Mouse (Mus musculus): ENCODE results near the gene Med26.
A peak's percentile ranks its signal among the peaks of the same experiment; 100 is the strongest.

Gene Med26

DNA sequence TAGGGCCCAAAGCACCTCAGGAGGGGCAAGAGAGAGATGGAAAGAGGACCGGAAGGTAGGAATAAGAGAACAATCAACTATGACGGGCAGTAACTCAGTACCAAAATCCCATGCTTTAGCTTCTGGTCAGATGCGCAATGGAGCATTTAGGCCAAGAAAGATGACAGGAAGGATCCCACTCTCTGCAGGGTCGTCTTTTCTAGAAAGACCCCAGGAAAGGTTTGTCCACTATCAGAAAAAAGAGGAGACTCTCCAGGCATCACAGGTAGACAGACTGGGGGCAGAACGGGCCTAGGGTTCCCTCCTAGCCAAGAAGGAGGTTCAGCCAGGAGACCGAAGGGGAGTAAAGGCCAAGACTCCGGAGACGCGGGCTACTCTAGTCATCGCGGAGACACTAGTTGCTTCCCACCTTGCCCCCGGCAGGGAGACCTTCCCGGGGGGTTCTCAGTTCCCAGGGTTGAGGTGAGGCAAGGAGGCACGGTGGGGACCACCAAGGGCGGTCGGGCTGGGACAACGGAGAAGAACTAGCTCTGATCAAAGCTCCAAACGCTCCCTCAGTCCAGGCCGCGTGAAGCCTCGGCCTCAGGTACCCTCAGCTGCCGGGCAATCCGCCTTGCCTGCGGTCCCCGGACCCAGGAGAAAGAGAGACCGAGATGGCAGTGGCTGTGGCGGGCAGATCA is 808 bp downstream of the Med26 start:
- no peak for DNase-seq

DNA sequence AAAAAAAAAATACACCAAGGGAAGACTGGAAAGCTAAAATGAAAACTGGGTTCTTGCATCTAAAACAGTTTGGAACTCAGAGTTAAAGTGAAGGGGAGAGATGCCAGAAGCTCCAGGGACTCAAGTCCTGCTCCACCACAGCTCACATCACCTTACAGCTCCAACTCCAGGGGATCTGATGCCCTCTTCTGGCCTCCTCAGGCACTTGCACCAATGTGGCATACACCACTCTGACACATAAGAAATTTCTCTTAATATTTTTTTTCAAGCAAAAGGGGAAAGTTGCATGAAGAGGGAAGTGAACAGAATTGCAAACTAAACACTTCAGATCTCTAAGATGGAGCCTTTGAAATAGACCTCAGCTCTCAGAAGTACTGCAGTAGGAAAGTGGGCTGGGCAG is 8.8 kb downstream of the Med26 start:
- peak; percentile 27 for DNase-seq

DNA sequence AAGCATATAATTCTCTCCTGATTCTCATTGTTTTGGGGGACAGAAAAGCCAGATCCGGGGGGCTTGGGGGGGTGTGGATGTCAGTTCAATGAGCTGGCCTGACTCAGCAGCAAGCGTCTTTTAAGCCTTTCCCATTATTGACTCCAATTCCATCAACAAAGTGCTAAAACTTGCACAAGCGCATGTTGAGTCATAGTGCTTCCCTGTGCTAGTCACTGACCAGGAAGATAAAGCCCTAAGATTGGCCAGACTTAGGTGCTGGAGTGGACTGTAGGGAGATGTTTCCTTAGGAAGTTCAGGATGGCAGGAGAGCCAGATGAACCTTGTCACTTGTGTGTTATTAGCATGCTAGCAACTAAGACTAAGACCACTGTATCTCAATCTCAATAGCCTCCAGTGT is 13.2 kb downstream of the Med26 start:
- no peak for DNase-seq

DNA sequence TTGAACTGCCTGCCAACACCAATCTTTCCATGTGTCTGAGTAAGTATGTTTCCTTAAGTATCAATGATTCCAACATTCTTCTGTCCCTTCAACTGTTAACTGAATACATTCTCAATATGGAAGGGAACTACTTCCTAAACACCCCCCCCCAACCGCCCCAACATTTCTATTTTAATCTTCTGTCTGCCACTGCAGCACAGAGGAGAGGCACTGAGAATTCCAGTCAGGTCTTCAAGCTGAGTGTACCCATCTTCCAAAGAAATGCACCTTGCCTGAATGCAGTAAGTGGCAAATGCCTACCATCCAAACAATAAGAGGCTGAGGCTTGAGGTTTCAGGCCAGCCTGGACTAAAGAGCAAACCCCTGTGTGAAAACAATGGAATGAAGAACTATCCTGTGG is 16.0 kb downstream of the Med26 start:
- DNase-seq, result no peak

DNA sequence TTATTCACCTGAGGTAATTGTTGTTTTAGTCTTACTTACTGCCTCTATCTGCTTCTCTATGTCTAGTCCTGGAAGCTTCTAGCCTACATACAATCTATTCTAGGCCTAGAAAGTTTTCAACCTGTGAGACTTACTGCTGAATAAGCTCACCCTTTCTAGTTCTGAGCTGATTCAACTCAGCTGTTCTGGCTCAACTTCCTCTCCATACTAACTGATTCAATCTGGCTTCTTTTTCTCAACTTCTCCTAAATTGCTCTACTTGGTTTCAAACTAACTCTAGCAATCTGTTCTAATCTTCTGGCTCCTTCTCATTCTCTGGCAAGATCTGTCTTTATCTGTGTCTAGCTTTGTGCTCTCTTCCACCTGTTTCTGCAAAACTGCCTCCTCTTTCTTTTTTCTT is 26.2 kb downstream of the Med26 start:
- no peak for DNase-seq

DNA sequence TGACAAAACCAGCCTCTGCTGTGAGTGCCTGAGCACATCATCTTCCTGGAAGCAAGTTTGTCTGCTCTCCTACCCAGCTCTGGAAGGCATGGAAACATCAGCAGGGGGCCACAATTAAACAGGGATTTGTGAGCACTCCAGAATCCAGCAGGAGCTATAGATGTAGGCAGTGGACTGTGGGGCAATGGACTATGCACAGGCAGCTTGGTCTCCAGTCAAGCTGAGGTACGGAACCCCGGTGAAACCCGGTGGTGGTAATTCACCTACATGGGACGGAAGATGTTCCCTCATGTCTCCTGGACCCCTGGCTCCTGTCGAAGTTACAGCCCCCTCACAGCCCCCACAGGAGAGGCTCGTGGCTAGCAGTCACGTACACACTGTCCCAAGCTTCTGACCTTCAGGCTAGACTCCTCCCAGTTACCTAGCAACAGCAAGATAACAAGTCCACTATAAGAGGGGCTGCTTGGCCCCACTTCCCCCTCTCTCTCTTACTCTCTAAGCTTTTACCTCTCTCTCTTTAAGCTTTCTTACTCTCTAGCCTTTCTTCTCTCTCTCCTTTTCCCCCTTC is 30.6 kb downstream of the Med26 start:
- no peak for DNase-seq

DNA sequence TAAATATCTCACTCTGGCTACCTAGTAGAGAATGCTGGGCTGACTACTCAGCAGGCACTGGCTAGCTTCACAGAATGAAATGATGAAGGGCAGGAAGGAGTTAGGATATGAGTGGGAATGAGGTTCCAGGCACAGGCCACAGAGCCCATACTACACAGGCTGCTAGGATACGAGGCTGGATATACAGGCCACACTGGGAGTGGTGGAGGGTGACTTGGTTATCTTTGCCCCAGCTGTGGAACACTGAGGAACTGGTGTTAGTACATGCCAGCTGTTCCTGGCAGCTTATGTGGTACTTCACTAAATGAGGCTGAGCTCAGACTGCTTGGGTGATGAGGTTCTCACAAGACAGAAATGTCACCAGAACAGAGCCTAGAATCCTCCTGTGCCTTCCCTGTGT is 34.9 kb downstream of the Med26 start:
- no peak for DNase-seq

DNA sequence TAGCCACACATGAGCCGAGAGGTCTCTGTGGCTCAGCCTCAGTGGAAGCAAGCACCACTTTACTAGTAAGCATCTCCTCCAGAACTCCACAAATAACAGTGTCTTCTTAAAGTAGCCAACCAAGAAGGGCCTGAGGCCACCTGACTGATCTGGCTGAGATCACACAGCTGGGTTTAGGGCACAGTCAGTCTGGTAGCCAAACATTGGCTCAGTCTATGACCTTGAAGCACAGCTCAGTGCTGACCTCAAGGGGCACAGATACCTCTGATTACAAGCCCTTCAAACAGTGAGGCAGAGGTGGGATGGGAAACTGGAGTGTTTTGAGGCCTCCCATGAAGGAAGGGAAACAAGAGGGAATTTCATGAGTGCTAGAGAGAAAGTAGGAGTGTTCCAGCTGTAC is 35.4 kb downstream of the Med26 start:
- DNase-seq, result no peak

DNA sequence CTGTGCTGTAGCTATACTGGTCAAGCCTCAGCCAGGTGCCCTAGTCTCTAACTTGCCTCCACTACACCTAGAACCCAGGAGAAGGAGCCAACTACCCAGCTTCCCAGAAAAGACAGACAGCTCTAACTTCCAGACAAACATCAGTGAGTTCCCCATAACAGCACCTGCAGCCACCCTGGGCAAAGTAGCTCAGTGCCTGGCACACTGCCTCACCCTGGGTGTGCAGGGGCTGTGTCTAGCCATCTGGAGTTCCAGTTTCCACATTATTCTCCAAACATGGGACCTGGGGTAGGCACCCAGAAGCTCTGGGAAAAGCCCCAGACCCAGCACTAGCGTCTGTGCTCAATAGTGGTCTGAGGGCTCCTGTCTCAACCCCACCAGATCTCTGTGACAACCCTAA is 40.6 kb downstream of the Med26 start:
- DNase-seq, result no peak

DNA sequence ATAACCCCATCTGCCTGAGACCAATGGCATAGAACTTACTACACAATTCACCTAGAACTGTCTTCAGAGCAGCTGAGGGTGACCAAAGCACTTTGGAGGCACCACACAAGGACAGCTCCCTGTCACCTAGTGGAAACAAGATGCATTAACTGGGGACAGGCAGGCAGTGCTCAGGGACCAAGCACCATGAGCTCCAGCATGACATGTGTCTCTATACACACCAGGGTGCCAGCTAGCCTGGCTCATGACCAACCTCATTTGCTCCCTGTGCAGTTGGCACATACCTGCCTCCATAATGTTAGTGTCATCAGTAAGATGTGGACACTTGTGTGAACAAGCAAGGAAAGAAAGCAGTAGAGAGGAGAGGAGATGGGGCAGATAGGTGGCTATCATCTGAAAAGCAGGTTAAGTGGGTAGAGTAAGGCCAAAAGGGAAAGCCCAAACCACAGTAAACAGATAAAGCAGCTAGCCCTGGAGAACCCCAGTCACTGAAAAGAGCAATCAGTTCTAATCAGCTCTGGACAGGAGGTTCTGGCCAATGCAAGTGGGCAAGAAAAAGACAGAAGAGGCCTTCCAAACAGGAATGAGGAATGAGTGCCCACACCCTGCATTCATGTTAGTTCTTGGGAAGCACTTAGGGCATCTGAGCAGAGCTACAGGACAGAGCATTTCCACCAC is 43.3 kb downstream of the Med26 start:
- no peak for DNase-seq

DNA sequence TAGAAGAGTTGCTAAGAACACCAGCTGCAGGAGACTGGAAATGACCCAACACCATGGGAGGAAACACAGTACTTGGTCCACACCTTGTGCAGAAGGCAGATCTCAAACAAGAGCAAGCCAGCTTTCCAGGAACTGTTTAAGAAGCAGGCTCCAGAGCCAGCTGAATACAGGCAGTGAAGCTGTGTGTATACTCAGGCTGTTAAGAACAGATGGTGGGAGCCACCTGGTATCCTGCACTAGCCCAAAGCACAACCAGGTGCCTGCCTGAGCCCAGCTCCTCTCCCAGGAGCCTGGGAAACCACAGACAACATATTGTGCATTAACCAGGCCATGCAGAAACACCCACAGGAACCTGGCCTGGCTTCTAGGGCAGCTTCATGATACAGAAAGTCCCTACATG is 43.9 kb downstream of the Med26 start:
- DNase-seq, result no peak

DNA sequence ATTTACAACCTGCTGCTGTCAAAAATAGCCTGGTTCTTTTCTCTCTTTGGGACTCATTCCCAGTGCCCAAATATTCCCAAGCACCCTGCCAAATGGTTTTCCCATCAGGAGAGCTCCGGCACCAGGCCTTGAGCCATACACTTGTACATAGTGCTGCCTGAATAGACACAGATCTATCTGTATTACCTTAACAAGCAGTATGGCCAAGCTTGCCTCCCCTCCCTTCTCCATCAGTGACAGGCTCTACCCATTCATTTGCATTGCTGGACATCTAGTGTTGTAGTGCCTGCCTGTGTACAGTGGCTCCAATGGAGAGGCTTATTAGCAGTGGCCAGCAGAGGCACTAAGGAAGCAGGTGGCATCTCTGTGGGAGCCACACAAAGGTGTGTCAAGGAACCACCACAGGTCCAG is 47.5 kb downstream of the Med26 start:
- no peak for DNase-seq

DNA sequence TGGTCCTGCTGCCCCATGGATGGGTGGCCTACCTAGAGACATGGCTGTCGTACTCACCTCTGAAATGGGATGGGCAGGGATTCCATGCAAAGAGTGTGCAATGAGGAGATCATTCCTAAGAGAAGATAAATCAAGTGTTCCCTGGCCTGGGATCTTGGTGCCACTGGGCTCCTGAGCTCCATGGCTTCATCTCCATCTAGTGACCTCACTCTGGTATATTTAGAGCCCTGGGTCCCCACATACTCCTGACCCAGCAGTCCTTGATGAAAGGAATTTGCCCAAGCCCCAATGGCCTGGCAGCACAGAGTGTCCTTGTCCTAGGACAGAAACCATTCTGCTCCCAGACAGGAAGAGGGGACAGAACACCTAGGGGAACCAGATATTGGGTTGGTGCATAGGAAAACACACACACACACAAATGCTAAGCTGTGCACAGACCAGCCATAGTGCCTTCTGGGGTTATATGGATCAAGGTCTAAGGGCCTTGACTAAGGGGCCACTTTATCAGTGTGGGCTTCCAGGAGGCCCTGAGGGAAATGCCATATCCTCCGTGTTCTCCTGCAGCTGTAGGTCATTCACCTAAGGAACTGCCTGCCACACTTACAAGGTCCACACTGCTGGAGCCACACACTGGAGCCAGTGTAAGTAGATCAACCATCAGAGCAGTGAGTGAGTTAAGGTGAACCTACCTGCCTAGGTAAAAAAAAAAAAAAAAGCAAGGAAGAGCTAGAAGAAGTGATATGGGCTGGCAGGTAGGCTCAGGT is 48.4 kb downstream of the Med26 start:
- DNase-seq, result no peak

DNA sequence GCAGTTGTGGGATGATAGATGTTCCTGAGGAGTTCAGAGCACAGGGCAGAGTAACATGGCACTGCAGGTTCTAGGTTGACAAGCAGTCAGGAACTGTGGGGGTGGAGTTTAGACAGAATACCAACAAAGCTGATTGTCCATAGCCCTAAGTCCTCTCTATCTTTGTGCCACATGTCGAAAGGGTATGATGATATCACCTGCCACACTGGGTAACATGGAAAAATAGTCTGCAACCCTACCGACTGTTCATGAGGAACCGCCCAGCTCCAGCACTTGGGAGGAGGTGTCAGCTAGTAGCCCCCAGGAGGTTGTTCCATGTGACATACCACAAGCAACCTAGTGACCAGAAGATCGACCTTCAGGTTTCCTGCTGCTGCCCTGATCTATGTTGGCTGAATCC is 49.5 kb downstream of the Med26 start:
- no peak for DNase-seq

DNA sequence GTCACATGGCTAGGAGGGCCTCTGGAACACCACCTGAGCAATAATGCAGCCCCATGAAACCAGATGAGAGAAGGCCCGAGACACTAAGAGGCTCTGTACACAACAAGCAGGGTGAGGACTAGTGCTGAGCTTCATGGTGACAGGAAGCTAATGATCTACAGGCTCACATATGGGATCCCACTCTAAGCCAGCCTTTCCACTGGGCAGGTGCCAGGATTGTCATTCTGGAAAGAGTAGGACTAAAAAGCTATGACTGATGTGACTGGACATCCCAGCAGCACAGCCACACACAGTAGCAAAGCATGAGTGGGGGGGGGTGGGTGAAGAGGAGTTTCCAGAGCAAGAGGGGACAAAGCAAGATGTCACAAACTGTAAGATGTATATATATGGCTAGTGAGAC is 50.2 kb downstream of the Med26 start:
- no peak for DNase-seq

DNA sequence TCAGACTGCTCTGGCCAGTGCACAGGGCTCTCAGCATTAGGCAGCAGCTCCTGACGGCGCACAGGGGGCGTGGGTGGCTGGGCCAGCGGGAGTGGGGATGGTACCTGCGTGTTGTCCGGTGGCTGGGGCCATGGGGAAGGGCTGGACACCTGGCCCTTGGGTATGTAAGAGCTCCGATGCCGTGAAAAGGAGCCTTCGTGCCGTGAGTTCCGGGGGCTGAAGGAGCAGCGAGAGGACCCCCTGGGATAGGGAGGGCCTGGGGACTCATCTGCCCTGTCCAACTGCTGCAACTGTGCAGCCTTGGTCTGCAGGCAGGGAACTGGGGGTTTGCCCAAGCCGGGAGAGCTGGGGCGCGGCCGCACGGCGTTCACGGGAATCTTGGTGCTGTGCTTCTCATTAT is 51.9 kb downstream of the Med26 start:
- DNase-seq, result no peak

DNA sequence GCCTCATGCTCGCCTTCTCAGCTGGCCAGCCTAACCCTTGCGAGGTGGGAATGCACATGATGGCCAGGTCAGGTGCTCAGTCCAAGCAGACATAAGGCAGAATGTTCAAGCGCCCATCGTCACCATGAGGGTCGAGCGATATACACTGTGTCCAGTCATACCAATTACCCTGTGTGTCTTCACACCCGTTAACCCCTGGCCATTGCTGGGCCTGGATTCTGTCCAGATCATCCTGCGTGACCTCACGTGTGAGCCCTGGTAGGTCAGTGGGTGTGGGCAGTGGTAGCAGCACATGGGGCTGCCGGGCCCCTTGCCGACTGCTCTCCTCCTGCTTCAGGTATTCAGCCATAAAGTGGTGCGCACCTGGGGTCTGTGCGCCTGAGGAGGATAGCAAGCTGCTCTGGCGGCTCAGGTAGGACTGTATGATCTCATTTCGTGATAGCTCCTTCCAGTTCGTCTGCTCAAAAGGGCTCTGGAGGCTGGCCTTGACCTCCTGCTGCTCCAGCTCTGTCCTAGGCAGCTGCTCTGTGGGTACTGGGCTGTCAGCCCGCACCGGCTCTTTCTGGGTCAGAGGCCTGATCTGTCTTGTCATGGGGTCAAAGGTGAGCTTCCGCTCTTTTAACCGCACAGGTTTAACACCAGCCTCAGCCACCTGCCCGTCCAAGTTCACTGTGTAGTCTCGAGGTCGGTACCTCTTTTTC is 52.5 kb downstream of the Med26 start:
- no peak for DNase-seq

DNA sequence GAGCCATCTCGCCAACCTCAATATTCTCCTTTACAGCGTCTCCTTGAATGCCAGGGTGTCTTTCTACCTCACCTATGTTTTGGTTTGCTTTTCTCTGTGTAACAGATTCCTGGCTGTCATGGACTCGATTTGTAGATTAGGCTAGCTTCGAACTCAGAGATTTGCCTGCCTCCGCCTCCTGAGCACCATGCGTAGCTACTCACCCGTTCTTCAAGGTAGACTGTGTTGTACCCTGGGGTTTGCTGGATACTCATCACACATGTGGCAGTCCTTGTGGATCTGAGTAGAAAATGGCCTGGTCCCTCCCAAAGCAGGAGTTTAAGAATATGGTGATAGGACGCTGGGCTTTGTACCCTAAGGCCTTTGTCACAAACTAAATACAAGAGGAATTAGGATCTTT is 54.7 kb downstream of the Med26 start:
- no peak for DNase-seq

DNA sequence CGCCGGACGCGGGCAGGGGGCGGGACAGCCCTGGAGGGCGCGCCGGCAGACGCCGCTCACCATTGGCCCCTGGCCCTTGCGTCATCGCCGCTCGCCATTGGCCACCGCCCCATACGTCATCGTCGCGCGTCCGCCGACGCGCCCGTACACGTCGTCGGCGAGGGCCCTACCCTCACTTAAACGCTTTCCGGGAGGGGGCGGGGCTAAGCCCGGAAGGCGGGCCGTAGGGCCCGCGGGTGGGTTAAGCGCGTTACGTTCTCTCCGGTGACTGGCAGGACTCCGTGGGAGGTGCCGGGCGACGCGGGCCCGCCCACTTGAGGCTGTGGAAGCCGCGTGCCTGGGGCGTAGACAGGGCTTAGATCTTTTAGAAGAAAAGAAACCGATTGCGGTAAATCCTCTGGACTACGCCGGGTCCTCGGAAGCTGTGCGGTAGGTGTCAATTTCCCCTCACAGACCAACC is 55.4 kb downstream of the Med26 start:
- DNase-seq, result peak; percentile 100

DNA sequence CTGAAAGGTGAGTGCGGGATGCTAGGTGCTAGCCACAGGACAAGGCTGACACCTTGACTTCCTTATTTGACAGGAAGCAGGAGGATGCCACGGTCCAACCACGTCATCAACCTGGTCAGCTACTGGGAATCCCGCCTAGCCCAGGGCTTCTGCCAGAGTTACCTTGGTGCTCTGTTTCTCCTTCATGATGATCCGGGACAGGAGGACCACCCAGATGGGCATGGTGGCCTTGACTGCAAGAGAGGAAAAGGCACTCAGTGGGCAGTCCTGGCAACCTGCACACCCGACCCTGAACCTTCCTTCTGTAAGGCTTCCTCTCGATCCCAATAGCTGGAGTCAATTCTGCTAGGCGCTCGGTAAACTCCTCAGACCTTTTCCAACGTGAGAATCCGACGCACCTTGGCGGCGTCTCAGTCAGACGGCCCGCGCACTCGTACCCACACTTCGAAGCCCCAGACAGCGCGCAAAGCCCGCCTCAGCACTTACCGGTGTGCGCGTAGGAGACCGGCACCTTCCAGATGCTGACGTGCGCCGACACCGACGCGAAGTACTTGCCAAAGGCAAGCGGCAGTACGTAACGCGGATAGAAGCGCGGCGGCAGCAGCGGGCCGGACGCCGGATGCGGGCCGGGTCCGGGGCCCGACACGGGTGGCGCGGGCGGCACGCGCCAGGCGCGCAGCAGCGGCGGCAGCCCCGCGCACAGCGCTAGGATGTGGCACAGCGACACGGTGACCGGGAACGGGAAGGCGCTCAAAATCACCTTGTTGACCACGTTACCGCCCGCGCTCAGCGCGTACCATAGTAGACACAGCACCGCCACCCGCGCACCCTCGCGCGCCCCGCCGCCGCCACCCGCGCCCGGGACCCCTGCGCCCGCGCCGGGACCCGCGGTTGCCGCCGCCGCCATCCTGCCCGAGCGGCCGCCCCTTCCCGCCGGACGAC is 56.1 kb downstream of the Med26 start, which contains the start of gene Slc35e1:
Gene Slc35e1 (minus strand): TSS at position 935 of the 942 bp plus-strand sequence.
- DNase-seq, result peak; percentile 29

DNA sequence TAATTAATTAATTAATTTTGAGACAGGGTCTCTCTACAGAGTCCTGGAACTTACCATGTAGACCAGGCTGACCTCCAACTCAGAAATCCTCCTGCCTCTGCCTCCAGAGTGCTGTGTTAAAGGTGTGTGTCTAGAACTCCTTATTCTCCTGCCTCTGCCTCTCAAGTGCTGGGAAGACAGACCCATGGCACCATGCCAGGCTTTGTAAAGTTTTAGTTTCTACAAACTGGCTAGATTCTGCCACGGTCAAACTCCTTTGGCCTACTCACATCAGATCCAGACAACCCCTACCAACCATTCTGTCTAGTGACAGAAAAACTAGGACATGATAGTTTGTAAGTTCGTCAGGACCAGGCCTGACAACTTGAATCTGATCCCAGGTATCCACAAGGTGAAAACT is 57.1 kb downstream of the Med26 start:
- DNase-seq, result no peak

DNA sequence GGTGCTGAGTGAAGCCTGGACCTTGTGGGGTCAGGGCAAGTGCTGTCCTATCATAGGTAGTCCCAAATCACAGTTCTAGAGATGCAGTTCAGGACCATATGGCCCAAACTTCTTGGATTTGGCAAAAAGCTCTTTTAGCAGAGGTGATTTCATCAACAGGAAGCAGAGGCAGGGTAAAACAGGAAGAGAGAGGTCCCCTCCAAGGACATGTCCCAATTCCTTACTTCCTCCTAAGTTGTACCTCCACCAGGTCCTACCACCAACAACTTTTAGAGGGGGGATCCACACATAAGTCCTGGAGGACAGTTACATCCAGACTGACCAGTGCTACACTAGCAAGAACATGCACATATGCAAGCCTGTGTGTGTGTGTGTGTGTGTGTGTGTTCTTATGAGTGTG is 61.1 kb downstream of the Med26 start:
- no peak for DNase-seq
